Mouse (Mus musculus) A20 (cell line): ENCODE measurements around the gene Lzic.
"Not testable (repeated sequence)": the region's sequence is repeated elsewhere in the genome, so short reads cannot be mapped to it uniquely, and the experiment has no call there.

Source experiments
- DNase-seq: peaks from one replicate; pipeline ENCODE4 v3.0.0-alpha.2; 2011; ENCODE audit warnings: low read depth, low spot score

The Lzic gene

GRCm38 (mm10) chr4:149485053-149485824 is at the start of gene Lzic, which contains the start of gene Nmnat1:
Gene Lzic (plus strand): TSS chr4:149485229.
Gene Nmnat1 (minus strand): TSS chr4:149485202.
- DNase-seq: peak; percentile 96

GRCm38 (mm10) chr4:149440576-149440975 is 44.5 kb upstream of the Lzic start:
- DNase-seq: no peak

- no peak for DNase-seq
Observed at GRCm38 (mm10) chr4:149442436-149442835, 42.6 kb upstream of the Lzic start.

DNA sequence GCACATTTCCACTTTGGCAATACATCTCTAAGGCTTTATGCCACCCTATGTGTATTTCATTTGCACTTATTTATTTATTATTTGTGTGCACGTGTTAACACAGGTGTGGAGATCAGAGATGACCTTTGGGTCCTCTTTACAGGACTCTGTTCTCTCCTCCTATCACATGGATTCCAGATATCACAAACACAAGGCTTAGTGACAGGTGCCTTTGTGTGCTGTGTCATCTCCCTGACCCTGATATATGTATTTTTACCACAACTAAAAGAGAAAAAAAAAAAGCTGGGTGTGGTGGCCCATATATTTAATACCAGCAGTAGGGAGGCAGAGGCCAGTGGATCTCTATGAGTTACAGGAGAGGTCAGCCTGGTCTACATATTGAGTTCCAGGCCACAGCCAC is 40.6 kb upstream of the Lzic start:
- DNase-seq: no peak

DNA sequence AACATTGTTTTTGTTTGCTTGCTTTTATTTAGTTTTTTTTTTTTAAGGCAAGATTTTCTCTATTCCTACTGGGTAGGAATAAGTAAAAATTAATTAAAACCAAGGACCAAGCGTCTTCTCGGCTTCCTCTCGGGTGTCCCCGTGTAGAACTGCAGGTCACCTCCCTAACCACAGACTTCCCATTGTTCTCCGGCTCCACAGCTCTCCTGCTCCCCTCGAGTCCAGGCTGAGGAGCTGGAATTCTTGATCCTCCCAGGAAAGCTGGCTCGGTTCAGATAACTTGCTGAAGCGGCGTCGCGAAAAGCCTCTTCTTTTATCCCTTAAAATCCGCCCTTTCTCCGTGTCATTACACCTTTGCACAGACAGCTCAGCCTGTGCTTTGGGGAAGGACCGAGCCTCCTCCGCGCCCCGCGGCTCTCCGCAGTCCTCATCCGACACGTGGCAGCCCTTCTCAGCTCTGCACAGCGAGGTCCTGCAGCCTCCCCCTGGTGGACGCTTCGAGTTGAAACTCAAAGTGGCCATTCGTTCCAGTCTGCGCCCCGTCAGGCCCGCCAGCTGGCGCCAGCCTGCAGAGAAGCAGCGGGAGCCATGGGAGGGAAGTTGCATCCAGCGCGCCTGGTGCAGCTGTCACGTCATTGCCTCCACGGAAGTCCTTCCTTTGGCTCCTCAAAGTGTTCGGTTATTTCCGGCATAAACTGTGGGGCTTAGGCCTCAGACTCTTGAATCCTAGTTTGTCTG is 39.9 kb upstream of the Lzic start:
- DNase-seq: peak; percentile 93

DNA sequence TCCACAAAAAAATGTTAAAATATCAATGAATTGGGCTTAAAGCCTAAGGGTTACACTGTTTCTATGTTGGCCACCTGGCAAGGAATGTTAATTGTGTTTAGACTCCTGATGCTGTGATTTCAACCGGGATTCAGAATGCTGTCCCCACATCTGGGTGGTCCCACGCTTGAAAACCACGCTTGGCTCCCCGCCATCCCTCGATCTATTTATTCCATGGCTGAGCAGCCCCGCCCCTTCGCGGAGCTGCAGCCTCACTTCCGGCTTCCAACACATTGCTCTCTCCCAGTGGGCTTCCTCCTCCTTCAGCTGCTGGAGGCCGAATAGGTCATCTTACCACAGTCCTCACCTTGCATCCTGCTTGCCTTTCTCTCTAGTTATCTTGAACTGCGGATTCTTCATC is 39.2 kb upstream of the Lzic start:
- DNase-seq: no peak

DNA sequence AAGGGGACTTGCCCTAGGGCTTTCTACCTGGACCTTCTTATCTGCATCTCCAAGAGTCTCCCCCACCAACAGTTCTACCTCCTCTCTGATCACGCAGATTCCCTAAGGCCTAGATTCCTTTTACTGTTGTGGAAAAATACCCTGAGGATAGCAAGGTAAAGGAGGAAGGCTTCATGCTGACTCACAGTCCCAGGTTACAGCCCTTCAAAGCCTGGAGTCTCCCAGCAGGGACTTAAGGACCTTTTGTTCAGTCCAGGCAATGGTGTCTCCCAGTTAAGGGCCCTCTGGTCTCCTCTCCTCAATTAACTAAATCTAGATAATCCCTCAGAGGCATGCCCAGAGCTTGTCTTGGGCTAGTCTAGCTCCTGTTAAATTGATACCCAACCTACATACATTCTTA is 38.7 kb upstream of the Lzic start:
- no peak for DNase-seq

DNA sequence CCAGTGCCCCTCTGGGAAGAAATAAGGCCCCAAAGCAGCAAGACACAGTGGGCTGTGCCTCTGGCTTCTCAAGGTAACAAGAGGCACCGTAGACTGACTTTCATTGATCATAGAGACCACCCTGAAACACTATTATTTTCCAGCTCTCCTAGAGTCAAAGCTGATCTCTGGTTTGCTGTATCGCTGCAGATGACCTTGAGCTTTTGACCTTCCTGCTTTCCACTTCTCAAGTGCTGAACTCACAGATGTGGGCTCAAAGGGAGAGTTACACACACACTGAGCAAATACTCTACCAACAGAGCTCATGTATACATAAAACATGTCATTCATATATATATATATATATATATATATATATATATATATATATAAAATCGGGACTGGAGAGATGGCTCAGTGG is 34.4 kb upstream of the Lzic start:
- no peak for DNase-seq

- DNase-seq: peak; percentile 67
Observed at GRCm38 (mm10) chr4:149453656-149454055, 31.4 kb upstream of the Lzic start.

GRCm38 (mm10) chr4:149454263-149454662 is 30.8 kb upstream of the Lzic start:
- no peak for DNase-seq

DNA sequence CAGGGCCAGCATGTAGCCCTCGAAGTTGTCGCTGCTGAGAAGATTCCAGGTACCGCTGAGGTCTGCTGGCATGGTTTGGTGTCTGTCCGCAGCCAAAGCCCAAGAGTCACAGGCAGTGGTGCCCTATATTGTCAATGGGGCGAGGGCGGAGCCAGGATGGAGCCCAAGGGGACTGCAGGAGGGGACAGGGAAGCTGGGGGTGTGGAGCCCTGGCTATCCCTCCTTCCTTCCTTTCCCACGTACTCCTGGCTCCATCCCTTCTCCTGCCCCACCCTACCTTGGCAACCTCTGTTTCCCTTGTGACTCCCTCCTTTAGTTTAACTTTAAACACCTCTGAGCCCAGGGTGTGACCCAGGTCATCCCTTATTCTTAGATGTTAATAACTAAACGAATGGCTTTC is 30.1 kb upstream of the Lzic start, which contains the start of gene Rbp7:
TSS of gene Rbp7 (minus strand) at position 100 of the 400 bp plus-strand sequence.
- no peak for DNase-seq

DNA sequence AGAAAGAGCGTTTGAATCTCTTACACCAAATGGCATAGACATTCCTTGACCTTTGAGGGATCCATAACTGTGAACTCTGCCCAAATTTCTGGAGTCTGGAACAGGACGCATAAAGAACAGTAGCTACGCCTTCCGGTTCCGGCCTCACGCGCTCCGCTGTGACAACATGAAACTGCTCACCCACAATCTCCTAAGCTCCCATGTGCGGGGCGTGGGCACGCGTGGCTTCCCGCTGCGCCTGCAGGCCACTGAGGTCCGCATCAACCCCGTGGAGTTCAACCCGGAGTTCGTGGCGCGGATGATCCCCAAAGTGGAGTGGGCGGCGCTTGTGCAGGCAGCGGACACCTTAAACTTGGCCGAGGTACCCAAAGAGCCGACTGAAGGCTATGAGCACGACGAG is 27.9 kb upstream of the Lzic start:
- not testable (repeated sequence) for DNase-seq

DNA sequence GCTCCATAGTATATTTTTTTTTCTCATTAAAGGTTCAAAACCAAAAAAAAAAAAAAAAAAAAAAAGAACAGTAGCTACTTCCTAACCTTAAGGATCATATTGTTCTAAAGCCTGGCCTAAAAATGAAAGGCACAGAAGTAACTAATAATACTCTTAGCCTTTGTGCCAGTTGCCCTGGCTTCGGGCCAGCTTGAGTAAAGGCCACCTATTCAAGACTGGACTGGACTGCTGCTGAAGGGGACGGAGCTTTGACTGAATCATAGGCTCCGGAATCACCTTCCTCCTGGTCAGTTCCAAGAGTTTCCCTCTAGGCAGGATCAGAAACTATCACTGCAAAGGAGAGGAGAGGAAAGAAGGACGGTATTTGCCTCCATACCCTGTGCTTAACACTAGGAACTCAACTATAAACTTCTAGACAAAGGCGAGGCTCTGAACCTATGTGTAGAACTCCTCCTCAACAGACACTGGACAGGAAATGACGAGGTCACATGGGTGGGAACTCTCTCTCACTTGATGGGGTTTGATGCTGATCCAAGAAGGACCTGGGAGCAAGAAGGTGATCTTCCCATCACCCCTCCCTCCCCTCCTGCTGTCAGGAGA is 27.1 kb upstream of the Lzic start:
- no peak for DNase-seq

- DNase-seq: no peak
Observed at GRCm38 (mm10) chr4:149458526-149458925, 26.5 kb upstream of the Lzic start.

GRCm38 (mm10) chr4:149459425-149459824 is 25.6 kb upstream of the Lzic start:
- DNase-seq: no peak

- DNase-seq: peak; percentile 29
Observed at GRCm38 (mm10) chr4:149460475-149460874, 24.6 kb upstream of the Lzic start.

DNA sequence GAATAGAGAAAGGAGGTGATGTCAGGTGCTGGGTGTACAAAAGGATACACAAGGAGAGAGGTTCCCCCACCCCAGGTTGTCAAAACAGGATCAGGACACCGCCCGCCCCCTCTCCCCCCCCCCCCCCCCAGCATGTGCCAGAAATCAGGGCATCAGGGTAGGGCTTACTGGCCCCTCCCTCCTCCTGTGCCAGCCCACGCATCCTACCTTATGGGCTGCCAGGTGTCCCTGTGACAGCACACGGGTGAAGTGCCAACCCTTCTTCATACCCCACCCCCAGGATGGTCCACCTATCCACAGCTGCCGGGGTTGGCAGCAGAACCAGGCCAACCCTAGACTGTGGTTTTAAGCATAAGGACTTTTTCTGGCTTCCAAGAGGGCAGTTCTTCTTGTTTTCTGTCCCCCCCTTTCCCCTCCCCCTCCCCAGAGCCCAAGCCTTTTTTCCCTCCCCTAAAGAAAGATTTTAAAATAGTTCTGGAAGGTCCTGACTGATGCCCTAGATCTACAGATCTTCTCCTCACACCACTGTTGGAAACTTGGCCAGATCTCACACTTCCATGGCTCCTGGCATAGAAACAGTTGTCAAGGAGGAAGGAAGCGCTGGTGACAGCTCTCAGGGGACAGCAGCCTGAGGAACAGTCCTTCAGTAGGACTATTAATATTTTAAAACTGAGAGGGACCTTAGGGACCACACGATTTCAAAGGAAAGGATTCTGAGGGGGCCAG is 23.3 kb upstream of the Lzic start:
- DNase-seq: no peak

DNA sequence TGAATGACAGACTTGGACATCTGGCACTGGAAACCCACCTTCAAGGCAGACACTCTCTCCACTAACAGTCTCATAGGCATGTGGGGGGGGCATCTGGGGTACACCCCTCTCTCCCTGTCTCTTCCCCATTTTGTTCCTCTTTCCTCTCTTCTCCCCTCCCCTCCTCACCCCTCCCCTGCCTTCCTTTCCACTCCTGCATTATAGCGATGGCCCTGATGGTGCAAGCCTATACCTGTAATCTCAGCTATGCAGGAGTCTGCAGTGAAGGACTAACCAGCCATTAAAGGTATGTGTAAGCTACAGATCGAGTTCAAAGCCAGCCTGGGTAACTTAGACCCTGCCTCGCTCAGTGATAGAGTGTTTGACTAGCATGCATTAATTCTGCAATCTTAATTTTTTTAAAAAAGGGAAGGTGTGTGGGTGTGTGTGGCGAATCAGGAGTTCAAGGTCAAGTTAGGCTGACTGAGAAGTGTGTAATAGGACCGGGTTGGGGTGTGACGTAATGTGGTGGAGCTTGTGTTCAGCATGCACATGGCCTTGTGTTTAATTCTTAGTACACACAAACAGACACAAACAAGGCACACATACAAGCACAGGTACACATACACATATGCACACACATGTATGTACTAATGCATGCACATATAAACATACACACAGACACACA is 22.6 kb upstream of the Lzic start:
- DNase-seq: no peak

- no peak for DNase-seq
Observed at GRCm38 (mm10) chr4:149463435-149463950, 21.5 kb upstream of the Lzic start.

DNA sequence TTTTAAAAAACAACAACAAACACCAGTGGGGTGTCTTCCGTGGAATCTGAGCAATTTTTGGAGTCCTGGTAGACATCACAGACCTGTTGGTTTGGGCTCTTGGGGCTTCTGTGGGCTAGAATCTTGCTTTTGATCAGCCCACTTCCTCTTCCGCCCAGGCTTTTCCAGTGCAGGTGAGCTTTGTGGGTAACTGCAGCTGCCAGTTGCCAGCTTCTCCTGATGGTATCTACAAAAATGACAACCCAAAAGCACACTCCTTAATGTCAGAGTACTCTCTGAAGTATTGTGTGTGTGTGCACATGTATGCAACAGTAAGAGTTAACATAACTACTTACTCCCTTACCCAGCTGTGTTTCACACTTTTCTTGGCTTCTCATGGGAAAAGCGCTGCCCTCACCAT is 15.5 kb upstream of the Lzic start:
- DNase-seq: peak; percentile 31

DNA sequence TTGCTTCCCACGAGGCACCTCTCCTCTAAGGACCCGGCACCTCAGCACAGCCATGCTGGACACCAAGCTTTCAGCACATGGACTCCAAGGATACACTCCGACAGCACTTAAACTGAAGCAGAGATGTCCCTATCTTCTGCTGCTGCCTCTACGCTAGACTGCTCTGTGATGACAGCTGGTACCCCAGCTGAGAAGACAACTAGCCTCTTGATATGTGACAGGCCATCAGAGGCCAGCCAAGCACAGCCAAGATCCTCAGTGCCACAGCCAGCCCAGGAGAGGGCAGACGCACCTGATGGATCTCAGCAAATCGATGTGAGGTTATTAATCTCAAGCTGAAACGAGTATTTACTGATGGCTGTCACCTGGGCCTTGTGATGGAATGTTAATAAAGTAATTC is 9.9 kb upstream of the Lzic start:
- no peak for DNase-seq
